In genomic region chr13:98298833-98299758, GRCm38 (mm10) we compare ENCODE assay signal across 7 mouse cellular contexts. TPM values are rescaled to one million over a fixed set of nuclear protein-coding genes. Genes with fewer than 3 reads are reported as not detected.
DNase-seq lines count a peak whose midpoint lies in the region; ATAC-seq lines count a peak whose summit lies in the region.

No protein-coding gene starts in this region.

- H3K27me3 ChIP-seq in intestine, embryonic 16.5 days (replicated peaks; ENCODE audit: control insufficient read depth, insufficient read depth, low read length): no peaks in the 10 kb centered on the region
- no peaks in the 10 kb centered on the region for H3K27me3 ChIP-seq in midbrain, embryonic 13.5 days

- H3K9me3 ChIP-seq in intestine, embryonic 16.5 days (ENCODE audit: control insufficient read depth, low read length): 0 out of 2 replicates have a peak, but pooled peaks cover 4% of the 10 kb centered on the region
- no peaks in the 10 kb centered on the region for H3K9me3 ChIP-seq in midbrain, embryonic 13.5 days

- peak overlapping the region; percentile 47; the same call in 1 of the 2 replicates for H3K9ac ChIP-seq in intestine, embryonic 16.5 days (ENCODE audit: low read depth, low read length)
- no peak overlapping the region for H3K9ac ChIP-seq in midbrain, embryonic 13.5 days (replicated peaks)

- no peaks in the 10 kb centered on the region for H3K4me1 ChIP-seq in intestine, embryonic 16.5 days (ENCODE audit: control insufficient read depth, insufficient read depth, low read length)
- H3K4me1 ChIP-seq in midbrain, embryonic 13.5 days (replicated peaks): no peaks in the 10 kb centered on the region

- H3K4me3 ChIP-seq in intestine, embryonic 16.5 days (ENCODE audit: low read length): no peak overlapping the region
- H3K4me3 ChIP-seq in midbrain, embryonic 13.5 days (replicated peaks): peak overlapping the region; percentile 9; the same call in 1 of the 2 replicates

- H3K4me2 ChIP-seq in intestine, embryonic 16.5 days (ENCODE audit: low read depth, low read length): peak overlapping the region; percentile 16; the same call in 1 of the 2 replicates
- H3K4me2 ChIP-seq in midbrain, embryonic 13.5 days (replicated peaks): peak overlapping the region; percentile 36

- peak; percentile 84 for ATAC-seq in intestine, embryonic 16.5 days
- peak; percentile 84 for ATAC-seq in midbrain, embryonic 13.5 days

- WGBS in intestine, embryonic 16.5 days: 48% methylated on average over 21 of the region's 21 CpGs
- WGBS in midbrain, embryonic 13.5 days: 50% methylated on average over 21 of the region's 21 CpGs

- intact Hi-C loops in left cerebral cortex, postnatal 36 days (cut with DNase I): no loop called here

- H3K36me3 ChIP-seq in intestine, embryonic 16.5 days (ENCODE audit: control insufficient read depth, insufficient read depth, low read length): no peaks in the 10 kb centered on the region
- no peaks in the 10 kb centered on the region for H3K36me3 ChIP-seq in midbrain, embryonic 13.5 days

- peak; percentile 74 for DNase-seq in adrenal gland, adult 2 months
- peak; percentile 96 for DNase-seq in embryo, embryonic 10.5 days (ENCODE audit: low spot score)
- peak; percentile 20 for DNase-seq in gastrocnemius, postnatal 25 days
- peak; percentile 61 to 75 for DNase-seq in left cerebral cortex, postnatal 36 days (ENCODE audit: low spot score in 2 of 2)
- peak; percentile 58 for DNase-seq in spleen, adult 12 weeks (ENCODE audit: low spot score)

- H3K27ac ChIP-seq in intestine, embryonic 16.5 days (ENCODE audit: low read length): no peak overlapping the region
- H3K27ac ChIP-seq in midbrain, embryonic 13.5 days: peak overlapping the region; percentile 51; the same call in 1 of the 2 replicates

RNA-seq across cellular contexts. Expression of gene Btf3, which starts 17.7 kb away (rescaled TPM):
- total RNA-seq in adrenal gland, adult 2 months (2021): 100 to 1,000 TPM; 331 to 381 TPM
- polyA plus RNA-seq in adrenal gland, adult 2 months (2012; rRNA removed): 20.2 and 21.6 TPM in 2 replicates
- total RNA-seq in gastrocnemius, postnatal 25 days (2021): 100 to 1,000 TPM; 194 to 210 TPM
- 549 and 610 TPM in 2 replicates for polyA plus RNA-seq in intestine, embryonic 16.5 days (2015; fragmentation: Nextera tagmentation; extraction: Ambion mirVana)
- total RNA-seq in left cerebral cortex, postnatal 36 days (2021): 100 to 1,000 TPM; 170 to 181 TPM
- polyA plus RNA-seq in midbrain, embryonic 13.5 days (2015; fragmentation: Nextera tagmentation; extraction: Ambion mirVana): 584 and 625 TPM in 2 replicates

RNA-seq across cellular contexts. Expression of gene Gm21976, which starts 19.4 kb away (rescaled TPM):
- not detected for total RNA-seq in adrenal gland, adult 2 months (2021)
- not detected in 2 replicates for polyA plus RNA-seq in adrenal gland, adult 2 months (2012; rRNA removed)
- total RNA-seq in gastrocnemius, postnatal 25 days (2021): not detected
- not detected in 2 replicates for polyA plus RNA-seq in intestine, embryonic 16.5 days (2015; fragmentation: Nextera tagmentation; extraction: Ambion mirVana)
- total RNA-seq in left cerebral cortex, postnatal 36 days (2021): not detected
- not detected in 2 replicates for polyA plus RNA-seq in midbrain, embryonic 13.5 days (2015; fragmentation: Nextera tagmentation; extraction: Ambion mirVana)

RNA-seq across cellular contexts. Expression of gene Ankra2, which starts 36.2 kb away (rescaled TPM):
- total RNA-seq in adrenal gland, adult 2 months (2021): 10 to 100 TPM; 22.0 to 24.7 TPM
- polyA plus RNA-seq in adrenal gland, adult 2 months (2012; rRNA removed): 12.2 and 15.4 TPM in 2 replicates
- total RNA-seq in gastrocnemius, postnatal 25 days (2021): 10 to 100 TPM; 13.8 to 13.9 TPM
- polyA plus RNA-seq in intestine, embryonic 16.5 days (2015; fragmentation: Nextera tagmentation; extraction: Ambion mirVana): 17.2 and 17.8 TPM in 2 replicates
- 10 to 100 TPM; 48.3 to 53.0 TPM for total RNA-seq in left cerebral cortex, postnatal 36 days (2021)
- 55.4 and 58.9 TPM in 2 replicates for polyA plus RNA-seq in midbrain, embryonic 13.5 days (2015; fragmentation: Nextera tagmentation; extraction: Ambion mirVana)

RNA-seq across cellular contexts. Expression of gene Utp15, which starts 36.3 kb away (rescaled TPM):
- 10 to 100 TPM; 16.1 to 18.7 TPM for total RNA-seq in adrenal gland, adult 2 months (2021)
- polyA plus RNA-seq in adrenal gland, adult 2 months (2012; rRNA removed): 2.1 and 2.5 TPM in 2 replicates
- 1 to 10 TPM; 3.4 to 4.1 TPM for total RNA-seq in gastrocnemius, postnatal 25 days (2021)
- polyA plus RNA-seq in intestine, embryonic 16.5 days (2015; fragmentation: Nextera tagmentation; extraction: Ambion mirVana): 29.7 and 30.8 TPM in 2 replicates
- total RNA-seq in left cerebral cortex, postnatal 36 days (2021): 10 to 100 TPM; 19.5 to 21.2 TPM
- 31.8 and 32.5 TPM in 2 replicates for polyA plus RNA-seq in midbrain, embryonic 13.5 days (2015; fragmentation: Nextera tagmentation; extraction: Ambion mirVana)

RNA-seq across cellular contexts. Expression of gene Foxd1, which starts 54.9 kb away (rescaled TPM):
- total RNA-seq in adrenal gland, adult 2 months (2021): 1 to 10 TPM in 1 of 2 experiments, under 1 TPM in 1; 0.26 to 1.4 TPM
- 1.6 and 2.5 TPM in 2 replicates for polyA plus RNA-seq in adrenal gland, adult 2 months (2012; rRNA removed)
- under 1 TPM in 1 of 2 experiments, not detected in 1; 0.08 TPM for total RNA-seq in gastrocnemius, postnatal 25 days (2021)
- 0.02 TPM in 1 of 2 replicates, not detected in the other for polyA plus RNA-seq in intestine, embryonic 16.5 days (2015; fragmentation: Nextera tagmentation; extraction: Ambion mirVana)
- 1 to 10 TPM; 1.1 to 2.1 TPM for total RNA-seq in left cerebral cortex, postnatal 36 days (2021)
- 0.80 and 0.86 TPM in 2 replicates for polyA plus RNA-seq in midbrain, embryonic 13.5 days (2015; fragmentation: Nextera tagmentation; extraction: Ambion mirVana)

Comparison
In these comparisons a context has a peak if more than half of its experiments do, and no peak if none do; other contexts are left out.
1. DNase-seq: peak in every context shown above with its lines; median percentile 96 in embryo, embryonic 10.5 days; 74 in adrenal gland, adult 2 months; 68 in left cerebral cortex, postnatal 36 days; 58 in spleen, adult 12 weeks; 20 in gastrocnemius, postnatal 25 days.